Mouse (Mus musculus): ENCODE measurements around the gene Ciart. TPM values are rescaled to one million over a fixed set of nuclear protein-coding genes. Genes with fewer than 3 reads are reported as not detected.
"Not testable (repeated sequence)": the region's sequence is repeated elsewhere in the genome, so short reads cannot be mapped to it uniquely, and the experiment has no call there.

Ciart gene
- 10 to 100 TPM; 13.0 to 21.3 TPM for total RNA-seq (2021)

DNA sequence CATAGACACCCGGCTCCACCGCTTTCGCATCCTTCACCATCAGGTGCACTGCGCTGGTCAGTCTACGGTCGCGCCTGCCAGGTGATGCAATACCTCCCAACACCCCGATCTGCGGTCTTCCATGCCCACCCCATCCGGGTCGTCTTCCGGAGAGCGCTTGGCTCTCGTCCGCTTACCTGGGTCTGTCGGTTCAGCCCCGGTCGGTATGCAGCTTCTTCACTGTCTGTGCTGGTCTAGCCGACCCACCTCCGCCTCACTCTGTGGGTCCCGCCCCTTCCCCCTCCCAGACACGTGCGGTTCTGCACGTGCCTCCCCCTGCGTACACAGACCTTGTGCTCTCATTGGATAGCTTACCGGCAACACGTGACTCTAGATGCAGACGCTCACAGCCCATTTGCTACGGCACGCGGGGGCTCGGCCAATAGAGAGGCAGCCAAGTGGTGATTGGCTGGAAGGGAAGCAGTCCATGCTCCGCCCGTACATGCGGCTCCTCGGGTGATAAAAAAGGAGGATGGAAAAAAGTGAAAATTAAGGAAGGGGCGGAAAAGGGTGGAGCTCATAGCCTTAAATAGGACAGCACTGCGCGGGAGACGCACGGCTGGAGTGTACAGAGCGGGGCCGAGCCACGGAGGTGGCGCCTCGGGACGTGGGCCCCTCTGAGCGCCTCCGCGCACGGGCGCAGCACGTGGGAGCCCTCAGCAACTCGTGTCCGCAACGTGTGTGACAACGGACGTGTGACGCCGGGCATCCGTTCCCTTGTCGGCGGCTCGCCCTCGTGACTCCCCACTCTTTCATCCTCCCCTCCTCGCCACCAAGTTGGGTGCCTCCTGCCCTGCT, at the start of gene Ciart:
Gene Ciart, minus strand, starts transcription at position 273 of the 837 bp plus-strand sequence.
- intact Hi-C loops (cut with DNase I) = loop anchor here (1.0 to 10.0 kb wide), 5 partner anchors 11 to 173 kb away; partner anchors contain the start of genes Anp32e, Aph1a and Vps45
- peak; percentile 97 to 99 for DNase-seq (ENCODE audit: low spot score in 2 of 2)

DNA sequence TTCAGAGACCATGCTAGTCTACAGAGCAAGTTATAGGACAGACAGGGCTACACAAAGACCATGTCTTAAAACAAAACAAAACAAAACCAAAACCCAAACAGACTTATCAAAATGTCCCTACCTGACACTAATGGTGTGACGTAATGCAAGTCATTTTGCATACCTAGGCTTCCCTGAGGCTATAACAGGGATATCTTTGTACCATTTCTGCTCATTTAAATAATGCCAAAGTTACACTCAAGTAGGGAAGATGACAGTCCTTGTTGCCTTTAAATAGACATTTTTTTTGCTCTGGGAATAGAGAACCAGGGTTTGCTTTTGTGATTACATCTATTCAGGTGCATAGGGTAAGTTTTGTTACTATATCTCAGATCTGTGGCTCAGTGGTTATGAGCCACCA, 49.4 kb upstream of the Ciart start:
- intact Hi-C loops (cut with DNase I) = loop anchor here (2.0 kb wide), 1 partner anchor 19 kb away; no protein-coding TSS in a partner anchor
- no peak for DNase-seq (ENCODE audit: low spot score in 2 of 2)

DNA sequence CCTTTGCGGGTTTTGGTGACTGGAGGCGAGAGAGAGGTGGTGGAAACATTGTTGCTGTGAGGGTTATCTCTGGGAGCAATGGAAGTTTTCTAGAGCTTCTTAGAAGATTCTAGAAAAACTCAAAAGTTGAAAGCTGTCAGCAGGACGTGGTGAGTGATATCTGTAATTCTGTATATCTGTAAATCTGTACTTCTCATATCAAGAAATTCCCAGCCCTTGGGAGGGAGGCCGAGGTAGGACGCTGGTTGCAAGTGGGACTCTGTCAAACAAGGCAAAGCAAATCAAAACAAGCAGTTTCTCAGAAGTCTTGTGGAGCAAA, 48.4 kb upstream of the Ciart start:
- intact Hi-C loops (cut with DNase I) = loop anchor here (2.0 kb wide), 1 partner anchor 20 kb away; no protein-coding TSS in a partner anchor

DNA sequence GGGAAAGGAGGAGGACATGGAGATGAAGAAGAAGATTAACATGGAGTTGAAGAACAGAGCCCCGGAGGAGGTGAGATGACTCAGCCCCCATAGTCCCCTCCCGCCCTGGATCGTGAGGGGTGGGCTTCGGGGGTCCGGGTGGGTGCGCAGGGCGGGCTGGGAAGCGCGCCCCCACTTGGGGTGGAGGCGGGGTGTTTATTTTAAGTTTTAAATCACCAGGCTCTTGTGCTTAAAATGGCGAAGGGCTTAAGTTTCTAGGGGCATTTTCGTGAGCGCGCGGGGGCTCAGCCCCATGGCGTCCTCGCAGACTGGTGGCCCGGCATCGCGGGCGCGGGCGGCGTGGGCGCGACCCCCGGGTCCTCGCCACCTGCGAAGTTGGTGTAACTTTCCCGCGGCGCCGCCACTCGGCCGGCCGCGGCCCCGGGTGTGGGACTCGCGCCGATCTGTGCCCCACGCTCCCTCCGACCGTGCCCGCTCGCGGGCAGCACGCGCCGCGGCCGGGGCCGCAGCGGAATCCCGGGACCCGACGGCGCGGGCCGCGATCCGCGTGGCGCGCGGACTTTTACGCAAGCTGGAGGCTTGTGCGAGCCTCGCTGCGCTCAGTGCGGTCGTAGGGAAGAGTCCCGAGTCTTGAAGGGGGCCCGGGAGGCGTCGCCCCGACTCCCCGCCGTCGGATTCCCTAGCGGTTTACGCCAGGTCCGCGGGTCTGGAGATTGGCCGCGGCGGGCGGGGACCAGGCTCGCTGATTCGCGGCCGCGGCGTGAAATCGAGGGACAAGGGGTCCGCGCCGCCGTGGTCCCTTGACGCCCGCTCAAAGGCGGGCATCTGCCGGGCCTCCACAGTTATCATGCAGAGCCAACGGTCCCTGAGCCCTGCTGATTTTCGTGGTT, 47.8 kb upstream of the Ciart start:
- intact Hi-C loops (cut with DNase I) = loop anchor here (1.0 to 2.0 kb wide), 2 partner anchors 21 to 48 kb away; partner anchors contain the start of gene Ciart
- peak; percentile 10 to 38 for DNase-seq (ENCODE audit: low spot score in 2 of 2)

More for the DNA sequence above, 48.4 kb upstream of the Ciart start:
- no peak for DNase-seq (ENCODE audit: low spot score in 2 of 2)

DNA sequence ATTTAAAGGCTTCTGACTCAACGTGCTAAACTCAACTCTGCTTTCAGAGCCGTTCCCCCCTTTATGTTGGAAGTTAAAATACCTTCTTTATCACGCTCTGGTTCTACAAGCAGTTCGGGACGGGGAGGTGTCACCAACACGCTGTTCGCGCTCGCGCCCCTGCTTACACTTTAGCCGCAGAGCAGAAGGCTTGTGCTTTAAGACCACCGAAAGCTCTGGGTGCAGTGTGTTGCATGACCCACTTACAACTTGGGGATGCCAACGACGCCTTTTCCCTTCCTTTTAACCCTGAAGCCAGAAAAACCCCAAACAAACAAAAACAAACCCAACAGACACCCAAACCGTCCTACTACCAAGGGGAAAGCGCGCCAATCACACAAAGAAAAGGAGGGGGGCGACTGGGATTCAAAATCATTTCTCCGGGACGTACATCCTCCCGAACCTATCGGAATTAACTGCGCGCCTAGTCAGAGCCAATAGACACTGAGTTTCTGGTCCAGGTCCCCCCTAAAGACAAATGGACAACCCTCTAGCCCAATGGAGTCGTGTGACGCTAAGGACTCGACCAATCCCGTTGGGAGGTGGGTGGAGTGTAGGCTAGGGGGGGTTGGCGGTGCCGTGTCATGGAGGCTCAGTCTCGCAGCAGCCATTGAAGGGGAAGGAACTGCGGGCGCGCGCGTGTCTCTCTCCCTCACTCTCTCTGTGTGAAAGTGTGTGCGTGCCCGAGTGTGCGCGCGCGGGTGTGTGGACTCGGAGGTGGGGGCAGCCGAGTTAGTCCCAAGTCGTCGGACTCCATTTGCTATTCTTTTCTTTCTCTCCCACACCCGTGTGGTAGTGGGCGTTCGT, 46.8 kb upstream of the Ciart start, which contains the start of gene Anp32e:
Gene Anp32e, plus strand, starts transcription at position 589 of the 846 bp plus-strand sequence.
- intact Hi-C loops (cut with DNase I) = loop anchor here (1.0 kb wide), 1 partner anchor 47 kb away; the partner anchor contains the start of gene Ciart
- peak; percentile 95 to 99 for DNase-seq (ENCODE audit: low spot score in 2 of 2)

DNA sequence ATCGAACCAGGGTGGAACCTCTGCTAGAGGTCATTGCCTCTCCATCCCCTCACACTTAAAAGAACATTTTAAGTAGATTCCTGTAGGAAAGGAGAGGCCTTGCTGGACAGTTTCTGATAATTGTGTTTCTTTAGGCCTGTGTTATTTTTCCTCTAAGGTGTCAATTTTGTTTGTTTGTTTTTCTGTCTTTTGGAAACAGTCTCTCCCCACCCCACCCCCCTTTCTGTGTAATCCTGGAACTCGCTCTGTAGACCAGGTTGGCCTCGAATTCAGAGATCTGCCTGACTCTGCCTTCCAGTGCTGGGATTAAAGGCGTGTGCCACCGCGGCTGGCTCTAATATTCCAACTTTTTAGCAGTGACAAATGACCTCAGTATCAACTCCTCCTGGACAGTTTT, 46.2 kb upstream of the Ciart start:
- intact Hi-C loops (cut with DNase I) = no loop called here
- DNase-seq (ENCODE audit: low spot score in 2 of 2) = no peak

DNA sequence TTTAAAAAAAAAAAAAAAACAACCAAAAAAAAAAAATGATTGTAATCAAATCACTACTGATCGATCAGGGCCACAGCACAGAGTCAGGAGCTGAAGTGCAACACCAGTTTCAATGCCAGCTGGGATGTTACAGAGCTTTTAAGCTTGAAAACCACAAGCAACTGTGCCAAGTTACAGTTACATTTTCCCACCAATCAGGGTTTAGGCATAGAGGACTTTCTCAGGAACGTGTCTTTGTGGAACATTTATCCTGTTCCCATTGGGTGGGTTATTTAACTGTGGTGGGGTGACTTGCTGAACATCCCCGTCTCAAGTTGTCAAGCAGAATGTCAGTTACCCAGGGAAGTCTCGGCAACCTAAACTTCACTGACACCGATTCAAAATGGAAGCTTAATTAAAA, 43.0 kb upstream of the Ciart start:
- DNase-seq (ENCODE audit: low spot score in 2 of 2) = no peak
- intact Hi-C loops (cut with DNase I) = no loop called here

DNA sequence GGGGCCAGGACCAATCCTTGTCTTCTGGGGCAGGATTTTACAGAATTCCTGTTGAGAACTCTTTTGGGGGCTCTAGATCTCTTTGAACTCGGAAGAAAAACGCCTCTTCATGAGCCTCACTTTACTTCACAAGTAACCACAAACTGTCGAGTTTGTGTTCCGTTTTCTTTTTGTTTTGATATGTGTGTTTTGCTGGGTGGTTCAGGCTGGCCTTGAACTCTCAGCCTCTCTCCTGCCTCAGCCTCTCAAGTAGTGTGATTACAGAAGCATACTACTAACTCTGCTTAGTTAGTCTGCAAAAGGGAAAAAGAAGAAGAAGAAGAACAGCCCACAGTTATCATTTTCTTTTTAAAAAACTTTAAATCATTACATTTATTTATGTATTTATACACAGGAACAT, 42.1 kb upstream of the Ciart start:
- no peak for DNase-seq (ENCODE audit: low spot score in 2 of 2)
- intact Hi-C loops (cut with DNase I) = no loop called here

DNA sequence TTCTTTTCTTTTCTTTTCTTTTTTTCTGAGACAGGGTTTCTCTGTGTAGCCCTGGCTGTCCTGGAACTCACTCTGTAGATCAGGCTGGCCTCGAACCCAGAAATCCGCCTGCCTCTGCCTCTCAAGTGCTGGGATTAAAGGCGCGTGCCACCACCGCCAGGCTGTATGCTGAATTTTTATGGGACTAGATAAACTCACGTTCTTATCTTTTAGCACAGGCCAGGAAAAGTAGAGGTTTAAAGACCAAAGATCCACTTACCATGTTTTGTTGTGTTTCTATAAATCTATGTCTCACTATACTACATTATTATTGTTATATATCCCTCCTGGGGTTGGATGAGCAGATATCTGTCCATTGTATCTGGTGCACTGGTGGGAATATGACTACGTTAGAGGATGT, 41.4 kb upstream of the Ciart start:
- intact Hi-C loops (cut with DNase I); DNase-seq (ENCODE audit: low spot score in 2 of 2): not testable (repeated sequence)

DNA sequence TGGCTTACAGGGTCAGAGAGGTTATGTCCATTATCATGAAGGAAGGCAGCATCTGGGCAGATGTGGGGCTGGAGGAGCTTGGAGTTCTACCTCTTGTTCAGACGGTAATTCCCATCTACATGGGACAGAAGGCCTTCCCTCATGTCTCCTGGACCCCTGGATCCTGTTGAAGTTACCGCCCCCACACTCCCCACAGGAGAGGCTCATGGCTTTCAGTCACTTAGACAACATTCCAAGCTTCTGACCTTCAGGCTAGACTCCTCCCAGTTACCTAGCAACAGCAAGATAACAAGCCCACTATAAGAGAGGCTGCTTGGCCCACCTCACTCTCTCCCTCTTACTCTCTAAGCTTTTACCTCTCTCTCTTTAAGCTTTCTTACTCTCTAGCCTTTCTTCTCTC, 38.5 kb upstream of the Ciart start:
- intact Hi-C loops (cut with DNase I); DNase-seq (ENCODE audit: low spot score in 2 of 2): not testable (repeated sequence)

DNA sequence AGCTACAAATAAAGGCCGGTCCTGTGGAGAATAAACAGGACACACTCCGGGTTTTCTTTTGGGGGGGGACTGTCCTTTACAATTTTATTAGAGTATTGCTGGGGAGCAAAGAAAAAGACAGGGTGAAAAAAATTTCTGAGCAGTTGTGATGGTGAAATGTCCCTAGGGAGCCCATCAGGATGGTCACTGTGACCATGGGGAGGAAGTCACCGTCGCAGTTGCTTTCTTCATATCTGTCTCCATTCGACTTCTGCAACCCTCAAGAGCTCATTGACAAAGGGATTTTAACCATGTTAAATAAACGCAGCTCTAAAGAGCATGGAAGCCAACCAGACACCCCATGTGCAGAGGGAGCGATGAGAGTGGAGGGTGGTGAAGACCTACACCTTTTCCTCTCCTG, 34.7 kb upstream of the Ciart start:
- no peak for DNase-seq (ENCODE audit: low spot score in 2 of 2)
- intact Hi-C loops (cut with DNase I) = no loop called here

DNA sequence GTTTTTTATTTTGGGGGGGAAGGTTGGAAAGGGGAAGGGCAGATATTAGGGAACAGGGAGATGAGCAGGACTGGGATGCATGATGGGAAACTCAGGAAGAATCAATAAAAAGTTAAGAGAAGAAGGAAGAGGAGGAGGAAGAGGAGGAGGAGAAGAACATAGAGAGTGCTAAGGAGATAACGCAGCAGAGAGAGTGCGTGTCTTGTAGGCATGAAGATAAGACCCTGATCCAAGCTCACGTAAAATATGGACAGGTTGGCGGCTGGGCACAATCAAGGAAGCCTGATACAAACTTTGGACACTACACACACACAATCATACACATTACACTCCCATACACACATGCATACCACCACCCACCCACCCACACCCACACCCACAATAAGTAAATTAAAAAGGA, 32.7 kb upstream of the Ciart start:
- intact Hi-C loops (cut with DNase I) = no loop called here
- no peak for DNase-seq (ENCODE audit: low spot score in 2 of 2)

DNA sequence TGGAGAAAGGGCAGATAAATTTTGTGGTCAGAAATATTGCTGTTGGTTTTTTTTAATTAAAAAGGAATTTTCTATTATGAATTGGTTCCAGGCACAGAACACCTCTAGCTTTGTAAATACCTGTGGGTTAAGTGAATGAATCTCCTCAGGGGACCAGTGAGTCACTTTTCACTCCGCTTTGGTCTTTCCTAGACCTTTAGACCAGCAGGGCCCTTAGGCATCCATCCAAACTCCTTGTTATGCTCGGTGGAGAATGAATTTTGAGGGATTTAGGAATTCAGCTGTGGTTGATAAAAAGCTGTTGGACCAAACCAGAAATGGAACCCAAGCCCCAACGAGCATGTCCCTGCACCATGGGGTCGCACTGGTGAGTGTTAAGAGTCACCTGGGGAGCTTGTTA, 25.6 kb upstream of the Ciart start:
- intact Hi-C loops (cut with DNase I) = loop anchor here (1.0 kb wide), 1 partner anchor 46 kb away; no protein-coding TSS in a partner anchor
- no peak for DNase-seq (ENCODE audit: low spot score in 2 of 2)

DNA sequence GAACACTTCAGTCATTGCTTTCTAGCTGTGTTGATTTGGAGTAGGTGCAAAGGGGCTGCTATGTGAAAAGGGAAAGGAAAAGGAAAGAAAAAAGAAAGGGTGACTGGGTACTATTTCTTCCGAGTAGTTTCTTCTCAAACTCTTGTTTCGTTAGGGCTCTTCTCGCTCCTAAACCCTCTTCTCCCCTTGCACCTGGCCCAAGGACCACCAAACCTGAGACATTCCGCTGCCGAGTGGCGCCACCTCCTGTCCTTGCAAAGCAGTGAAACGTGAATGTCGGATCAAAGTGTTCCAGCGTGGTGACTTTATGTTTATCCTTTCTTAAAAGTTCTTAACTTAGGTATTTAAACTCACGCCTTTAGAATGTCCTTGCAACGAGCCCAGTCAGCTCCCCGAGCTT, 24.8 kb upstream of the Ciart start:
- DNase-seq (ENCODE audit: low spot score in 2 of 2) = no peak
- intact Hi-C loops (cut with DNase I) = loop anchor here (1.0 kb wide), 2 partner anchors 25 to 46 kb away; partner anchors contain the start of gene Ciart

DNA sequence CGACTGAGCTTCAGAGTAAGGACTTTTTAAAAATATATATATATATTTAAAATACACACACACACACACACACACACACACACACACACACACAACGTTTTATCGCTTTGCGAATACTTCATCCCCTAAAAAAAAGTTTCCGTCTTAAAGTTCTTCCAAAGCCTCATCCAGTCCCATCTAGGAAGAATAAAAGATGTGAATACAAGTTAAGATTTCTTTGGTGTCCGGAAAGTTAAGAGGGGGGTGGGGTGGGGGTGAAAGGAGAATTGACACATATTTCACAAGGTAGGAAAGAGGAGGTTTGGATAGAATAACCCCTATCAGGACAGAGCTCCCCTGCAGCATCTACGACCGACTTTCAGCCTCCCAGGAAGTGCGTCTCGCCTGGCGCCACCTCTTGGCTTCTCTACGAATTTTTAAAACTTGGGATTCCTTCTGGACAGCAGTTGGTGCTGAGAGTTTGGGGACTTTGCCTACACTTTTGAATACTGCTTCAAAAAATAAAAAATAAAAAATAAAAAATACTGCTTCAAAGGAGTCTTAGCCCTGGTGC, 24.0 kb upstream of the Ciart start:
- peak in 1 of 2 experiments; percentile 49 for DNase-seq (ENCODE audit: low spot score in 2 of 2)

DNA sequence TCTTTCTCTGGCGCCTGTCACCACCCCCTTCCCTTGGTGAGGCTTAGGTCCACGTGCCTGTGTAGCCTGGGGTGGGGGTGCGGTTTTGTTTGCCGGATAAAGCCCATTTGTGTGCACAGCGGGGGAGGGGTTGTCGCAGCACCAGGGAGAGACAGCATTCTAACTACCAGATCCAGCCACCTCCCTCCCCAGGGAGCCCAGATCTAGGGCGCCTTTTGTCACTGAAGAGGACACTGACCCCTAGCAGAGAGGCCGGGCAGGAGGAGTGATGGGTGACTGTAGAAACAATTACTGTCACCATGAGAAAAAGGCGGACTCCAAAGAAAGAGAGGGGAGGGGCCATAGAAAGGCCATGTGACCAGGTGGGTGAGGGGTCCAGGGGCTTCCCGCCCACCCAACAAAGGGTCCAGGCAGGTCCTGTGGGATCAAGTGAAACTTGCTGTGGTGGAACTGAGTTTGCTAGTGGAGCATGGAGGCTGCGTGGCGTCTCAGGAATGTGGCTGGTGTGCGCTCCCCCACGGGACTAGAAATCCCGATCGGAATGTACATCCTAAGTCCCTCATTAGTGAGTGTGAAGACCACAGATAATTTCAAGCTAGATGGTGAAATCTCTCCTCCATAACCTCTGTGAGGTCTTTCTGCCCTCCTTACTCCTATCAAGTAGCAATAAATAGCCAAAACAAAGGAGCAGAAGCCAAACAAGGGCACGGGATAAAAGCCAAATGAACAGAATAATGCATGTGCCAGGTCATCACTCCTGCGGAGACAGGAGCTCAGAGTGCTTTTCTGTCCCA, 23.3 kb upstream of the Ciart start:
- intact Hi-C loops (cut with DNase I) = no loop called here
- DNase-seq (ENCODE audit: low spot score in 2 of 2) = no peak

More for the DNA sequence above, 24.0 kb upstream of the Ciart start:
- intact Hi-C loops (cut with DNase I) = loop anchor here (1.0 kb wide), 1 partner anchor 24 kb away; the partner anchor contains the start of gene Ciart

DNA sequence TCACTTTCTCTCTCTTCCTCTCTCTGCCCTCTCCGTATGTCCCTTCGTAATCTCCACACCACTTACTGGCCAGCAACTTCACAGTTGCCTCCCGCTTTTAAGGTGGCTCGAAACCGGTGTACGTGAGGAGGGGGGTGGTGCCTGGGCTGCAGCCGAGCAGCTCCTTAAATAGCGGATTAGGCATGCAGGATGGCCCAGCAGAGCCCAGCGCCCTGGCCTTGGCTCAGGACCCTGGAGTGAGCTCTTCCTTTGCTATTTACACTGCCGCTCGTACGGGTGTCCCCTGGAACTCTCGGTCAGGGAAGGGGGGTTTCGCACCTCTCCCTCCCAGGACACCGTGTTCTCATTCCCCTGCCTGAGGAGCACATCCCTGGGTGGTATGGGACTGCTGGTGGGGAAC, 22.5 kb upstream of the Ciart start, which contains the start of gene Car14:
Gene Car14, minus strand, starts transcription at position 124 of the 400 bp plus-strand sequence.
- DNase-seq (ENCODE audit: low spot score in 2 of 2) = no peak
- intact Hi-C loops (cut with DNase I) = no loop called here

Measured in left cerebral cortex, postnatal 25 days (tissue).